Mouse (Mus musculus) lung, postnatal 36 days (tissue): ENCODE measurements around the gene Il4.

Experiments
- DNase-seq: peaks from one replicate; pipeline ENCODE4 v3.0.0; 2022; ENCODE audit warnings: mixed read lengths

Il4 gene

DNA sequence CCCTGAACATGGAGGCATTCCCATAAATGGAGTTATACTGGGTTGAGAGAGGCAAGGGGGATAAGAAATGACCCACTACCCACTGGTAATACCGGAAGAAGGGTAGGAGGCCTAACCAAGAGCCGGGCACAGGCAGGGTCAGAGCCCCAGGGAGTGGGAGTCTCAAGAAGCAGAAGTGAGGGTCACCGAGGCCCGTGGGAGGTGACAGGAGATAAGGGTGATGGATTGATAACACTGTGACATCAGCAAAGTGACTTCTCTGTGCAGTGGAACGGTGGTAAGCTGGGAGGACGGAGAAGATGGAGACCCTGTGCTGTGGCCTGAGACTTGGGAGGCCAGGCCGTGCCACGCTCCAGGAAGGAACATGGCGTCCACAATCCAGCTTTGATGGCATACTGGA lies 5.1 kb upstream of the Il4 start:
- DNase-seq = no peak

DNA sequence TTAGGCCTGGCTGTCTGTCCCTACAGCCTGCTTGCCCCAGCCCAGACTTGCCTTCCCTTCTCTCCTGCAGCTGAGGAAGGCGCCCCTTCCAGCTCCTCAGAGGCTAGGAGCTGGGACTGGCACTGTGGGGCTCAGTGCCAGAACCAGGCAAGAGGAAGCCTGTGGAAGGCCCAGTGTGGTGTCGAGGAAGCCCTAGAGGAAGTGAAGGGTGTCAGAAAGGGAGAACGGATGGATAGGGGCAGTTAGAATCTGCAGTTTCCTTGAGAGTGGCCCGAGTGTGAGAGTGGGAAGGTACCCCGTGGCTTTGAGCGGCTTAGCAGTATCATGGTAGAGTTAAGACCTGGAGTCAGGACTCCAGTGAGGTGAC lies 4.0 kb upstream of the Il4 start:
- no peak for DNase-seq

GRCm38 (mm10) chr11:53621582-53622439 lies 3.3 kb upstream of the Il4 start:
- peak; percentile 10 for DNase-seq

DNA sequence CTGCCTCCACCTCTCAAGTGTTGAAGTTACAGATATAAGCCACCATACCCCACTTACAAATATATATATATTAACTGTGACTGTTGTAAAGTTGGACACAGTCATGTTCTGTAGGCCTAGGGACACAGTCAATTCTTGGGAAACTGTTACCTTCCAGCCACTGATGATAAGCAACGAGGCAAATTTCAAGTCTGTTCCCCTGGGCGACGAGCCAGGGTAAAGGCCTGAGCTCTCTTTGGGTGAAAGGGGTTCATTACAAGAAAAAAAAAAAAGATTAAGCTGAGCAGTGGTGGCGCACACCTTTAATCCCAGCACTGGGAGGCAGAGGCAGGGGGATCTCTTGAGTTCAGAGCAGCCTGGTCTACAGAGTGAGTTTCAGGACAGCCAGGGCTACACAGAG lies 1.6 kb upstream of the Il4 start:
- no peak for DNase-seq

DNA sequence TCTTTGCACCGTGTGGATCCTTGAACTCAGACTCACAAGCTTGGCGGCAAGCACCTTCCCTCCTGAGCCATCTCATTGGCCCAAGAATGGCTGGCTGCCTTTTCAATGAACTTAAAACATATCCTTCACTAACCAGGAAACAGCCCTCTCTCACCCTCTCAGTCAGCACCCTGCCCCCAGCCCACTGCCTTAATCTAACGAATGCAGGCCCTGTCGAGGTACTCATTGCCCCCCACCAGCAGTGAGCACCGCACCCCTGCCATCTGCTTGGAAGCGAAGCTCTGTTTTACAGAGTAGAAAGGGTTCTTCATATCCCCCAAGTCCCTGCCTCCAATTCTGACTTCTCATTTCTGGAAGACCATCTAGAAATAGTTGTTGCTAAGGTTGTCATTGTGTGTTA lies 959 bp upstream of the Il4 start:
- DNase-seq = no peak

DNA sequence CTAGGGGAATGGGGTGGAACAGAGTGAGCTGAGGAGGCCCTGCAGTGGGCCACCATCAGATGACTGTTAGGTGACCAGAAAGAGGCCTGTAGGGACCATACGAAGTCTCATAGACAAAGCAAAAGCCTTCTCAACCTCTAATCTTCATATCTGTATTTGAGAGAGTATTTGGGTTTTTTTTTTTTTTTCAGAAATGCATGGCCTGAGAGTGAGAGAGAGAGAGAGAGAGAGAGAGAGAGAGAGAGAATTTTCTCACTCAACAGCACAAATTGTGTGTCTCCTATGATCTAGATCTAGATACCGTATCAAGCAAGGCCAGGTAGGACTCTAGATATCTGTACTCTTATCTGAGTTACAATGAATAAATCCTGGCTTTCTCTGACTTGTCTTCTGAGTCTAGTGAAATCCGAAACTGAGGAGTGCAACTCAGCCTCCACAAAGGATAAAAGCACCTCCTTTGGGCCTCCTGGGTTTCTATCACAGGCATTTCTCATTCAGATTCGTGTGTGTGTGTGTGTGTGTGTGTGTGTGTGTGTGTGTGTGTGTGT lies 833 bp downstream of the Il4 start:
- DNase-seq = no peak

- peak; percentile 42 for DNase-seq
Measured at GRCm38 (mm10) chr11:53616748-53617558, 1.5 kb downstream of the Il4 start.

DNA sequence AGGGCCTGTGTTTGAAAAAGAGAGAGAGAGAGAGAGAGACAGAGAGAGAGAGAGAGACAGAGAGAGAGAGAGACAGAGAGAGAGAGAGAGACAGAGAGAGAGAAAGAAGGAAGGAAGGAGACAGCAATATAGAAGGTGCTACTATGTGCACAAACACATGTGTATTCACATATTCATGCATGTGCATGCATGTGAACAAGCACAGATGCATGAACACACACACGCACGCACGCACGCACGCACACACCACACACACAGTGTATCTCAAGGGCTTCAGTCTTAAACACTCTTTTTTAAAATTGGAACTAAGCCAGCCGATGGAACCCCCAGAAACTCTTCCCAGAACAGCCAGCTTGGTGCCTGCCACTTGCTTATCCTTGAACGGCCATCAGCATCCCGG lies 2.9 kb downstream of the Il4 start:
- DNase-seq = no peak

- DNase-seq = no peak
Measured at GRCm38 (mm10) chr11:53615172-53615571, 3.3 kb downstream of the Il4 start.

- DNase-seq = no peak
Measured at GRCm38 (mm10) chr11:53609672-53610071, 8.8 kb downstream of the Il4 start.

DNA sequence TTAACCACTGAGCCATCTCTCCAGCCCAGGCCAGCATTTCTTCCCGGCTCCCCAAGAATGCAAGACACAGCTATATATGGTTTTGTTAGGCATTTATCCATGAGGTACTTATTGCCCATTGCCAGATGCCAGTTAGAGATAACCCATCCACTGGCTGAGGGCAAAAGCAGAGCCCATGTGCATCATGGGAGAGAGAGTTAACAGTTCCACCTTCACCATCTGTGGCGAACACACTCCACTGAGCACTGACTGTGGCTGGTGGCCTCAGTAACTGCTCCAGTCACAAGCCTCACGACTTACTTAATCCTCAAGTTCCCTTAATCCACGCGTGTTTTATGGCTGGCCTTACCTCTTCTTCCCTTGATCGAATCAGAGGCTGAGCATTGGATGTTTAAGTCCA lies 9.2 kb downstream of the Il4 start:
- DNase-seq = no peak

DNA sequence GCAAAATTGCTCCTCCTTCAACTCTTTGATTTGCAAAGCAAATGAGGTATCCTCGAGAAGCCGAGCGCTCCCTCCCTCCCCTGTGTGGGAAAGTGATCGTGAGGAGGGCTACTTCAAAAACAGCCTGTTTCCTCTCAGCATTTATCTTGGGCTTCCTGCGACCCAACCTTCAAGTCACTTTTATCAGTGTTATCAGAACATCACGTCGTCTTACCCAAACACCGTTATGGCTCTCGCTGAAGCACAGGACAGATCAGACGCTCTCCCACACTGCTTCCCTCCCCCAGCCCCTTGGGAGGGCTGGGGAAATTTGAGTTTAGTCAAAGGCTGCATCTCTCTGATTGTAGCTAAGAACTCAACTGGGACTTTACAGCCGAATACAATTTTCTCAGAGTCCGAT lies 12.9 kb downstream of the Il4 start:
- peak; percentile 4 for DNase-seq

GRCm38 (mm10) chr11:53604983-53605382 lies 13.5 kb downstream of the Il4 start:
- no peak for DNase-seq

DNA sequence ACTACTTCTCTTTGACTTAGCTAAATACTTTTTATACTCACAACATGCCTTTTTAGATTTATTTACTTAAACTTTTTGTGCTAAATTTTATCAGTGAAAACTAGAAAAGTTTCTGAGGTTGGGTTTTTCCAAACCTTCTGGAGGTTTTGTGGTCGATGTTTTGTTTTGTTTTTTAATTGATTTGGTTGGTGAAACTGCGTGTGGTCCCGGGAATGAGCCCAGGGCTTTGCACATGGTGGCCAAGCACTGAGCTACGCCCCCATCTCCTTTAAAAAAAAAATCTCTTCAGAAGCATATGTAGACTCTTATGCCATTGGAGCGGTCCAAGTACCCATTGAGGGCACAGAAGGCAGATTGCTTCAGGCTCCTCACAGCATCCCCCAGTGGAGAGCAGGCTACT lies 27.4 kb downstream of the Il4 start:
- no peak for DNase-seq

- peak; percentile 57 for DNase-seq
Measured at GRCm38 (mm10) chr11:53590368-53590768, 28.1 kb downstream of the Il4 start.

DNA sequence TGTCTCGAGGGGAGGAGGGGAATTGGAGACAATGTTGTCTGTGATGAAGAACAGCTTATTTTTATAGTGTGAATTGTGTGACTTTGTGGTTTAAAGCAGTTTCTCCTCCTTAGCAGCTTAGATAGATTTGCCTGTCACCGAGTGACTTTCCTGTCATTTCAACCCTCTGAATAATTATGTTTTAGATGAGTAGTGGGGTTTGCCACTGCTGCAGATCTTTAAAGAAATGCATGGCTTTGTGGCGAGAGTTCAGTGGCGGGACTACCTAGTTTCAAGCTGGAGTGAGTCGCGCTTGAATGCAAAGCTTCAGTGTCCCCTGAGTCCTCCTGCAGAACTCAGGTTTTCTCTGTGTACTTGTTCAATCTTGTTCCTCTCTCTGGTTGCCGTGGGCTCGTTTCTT lies 30.2 kb downstream of the Il4 start:
- DNase-seq = no peak

DNA sequence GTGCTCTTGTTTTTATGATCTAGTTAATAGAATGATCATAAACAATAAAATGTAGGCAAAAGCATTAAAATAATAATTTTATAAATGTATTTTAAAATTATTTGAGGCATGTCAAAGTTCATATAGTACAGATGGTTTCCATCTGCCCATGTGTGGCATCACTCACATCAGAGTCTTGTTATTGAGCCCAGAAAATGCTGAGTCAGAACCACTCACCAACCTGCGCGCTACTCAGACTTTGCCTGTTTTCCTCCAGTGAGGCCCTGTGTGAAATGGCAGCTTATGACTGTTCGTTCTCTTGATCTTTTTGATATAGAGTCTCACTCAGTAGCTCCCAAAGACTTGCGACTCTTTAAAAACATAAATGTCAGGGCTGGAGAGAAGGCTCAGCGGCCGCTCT lies 33.0 kb downstream of the Il4 start:
- no peak for DNase-seq

DNA sequence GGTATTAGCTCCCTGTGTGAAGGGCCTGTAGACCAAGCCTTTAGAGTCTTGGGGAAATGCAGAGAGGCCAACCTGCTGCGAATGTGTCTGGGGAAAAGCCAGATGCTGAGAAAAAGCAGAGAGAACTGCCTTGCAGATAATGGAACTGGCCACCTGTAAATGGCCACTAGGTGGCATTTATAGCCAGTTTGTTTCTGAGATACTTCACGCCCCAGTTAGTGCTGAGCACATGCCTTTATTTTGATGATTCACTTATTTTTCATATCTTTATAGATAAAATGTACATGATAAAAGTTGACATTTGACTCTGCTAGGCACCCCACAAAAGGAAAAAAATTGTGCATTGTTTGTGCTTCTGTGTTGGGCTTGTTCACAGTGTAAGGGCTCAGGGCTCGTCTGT lies 33.6 kb downstream of the Il4 start:
- DNase-seq = peak; percentile 45

GRCm38 (mm10) chr11:53583151-53583550 lies 35.3 kb downstream of the Il4 start:
- DNase-seq = no peak

- no peak for DNase-seq
Measured at GRCm38 (mm10) chr11:53580562-53580961, 37.9 kb downstream of the Il4 start.

DNA sequence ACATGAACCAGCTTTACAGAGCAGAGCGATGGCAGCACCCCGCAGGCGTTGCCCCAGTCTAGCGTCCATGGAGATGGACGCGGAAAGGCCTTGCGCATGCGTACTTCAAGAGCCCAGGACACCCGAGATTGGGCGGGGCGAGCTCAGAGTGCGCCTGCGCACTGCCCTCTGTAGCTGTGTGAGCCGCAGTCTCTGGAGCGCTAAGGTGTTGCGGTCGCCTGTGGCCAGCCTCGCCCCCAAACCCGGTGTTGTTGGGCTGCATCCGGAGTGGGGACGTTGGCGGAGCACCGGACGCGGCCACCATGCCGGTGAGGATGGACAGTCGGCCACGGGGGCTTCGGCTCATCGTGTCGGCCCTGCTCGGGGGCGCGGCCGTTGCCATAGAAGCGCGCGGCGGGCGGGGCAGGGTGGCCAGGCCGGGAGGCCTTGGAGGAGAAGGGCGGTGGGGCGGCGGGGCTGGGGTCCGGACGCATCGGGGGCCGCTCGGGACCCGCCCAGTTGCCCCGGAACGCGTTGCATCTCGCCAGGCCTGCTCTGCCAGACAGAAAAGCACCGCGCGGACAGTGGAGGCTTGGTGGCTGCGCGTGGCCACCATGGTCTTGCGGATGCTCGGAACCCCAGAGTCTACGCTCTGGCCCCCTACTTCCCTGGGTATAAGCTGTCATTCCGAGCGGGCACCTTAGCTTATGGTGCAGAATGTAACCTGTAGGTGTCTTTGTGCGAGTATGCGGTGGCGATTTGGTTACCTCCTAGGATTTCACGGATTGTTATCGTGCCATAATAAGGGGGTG lies 51.0 kb downstream of the Il4 start, which contains the start of gene Kif3a:
TSS of gene Kif3a (plus strand) at position 156 of the 791 bp plus-strand sequence.
- peak; percentile 96 for DNase-seq

- DNase-seq = no peak
Measured at GRCm38 (mm10) chr11:53566646-53567045, 51.8 kb downstream of the Il4 start.

DNA sequence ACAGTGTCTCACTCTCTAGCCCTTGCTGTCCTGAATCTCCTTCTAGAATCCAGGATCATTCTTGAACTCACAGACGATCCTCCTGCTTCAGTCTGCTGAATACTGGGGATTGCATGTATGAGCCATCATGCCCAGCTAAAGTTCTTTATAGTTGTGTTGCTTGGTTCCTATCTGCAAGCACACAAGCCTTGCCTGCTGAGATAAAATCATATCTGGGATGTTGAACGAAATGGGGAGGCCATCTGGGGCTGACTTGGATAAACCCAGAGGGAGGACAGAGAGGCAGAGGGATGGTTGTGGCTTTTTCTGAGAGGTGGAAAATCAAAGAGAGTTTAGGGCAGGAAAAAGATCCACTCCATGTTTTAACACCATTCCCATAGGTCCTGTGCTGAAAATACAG lies 56.5 kb downstream of the Il4 start:
- no peak for DNase-seq
